Mouse (Mus musculus): ENCODE data around the gene Sec16a. TPM values are rescaled to one million over a fixed set of nuclear protein-coding genes. Genes with fewer than 3 reads are reported as not detected.

The Sec16a gene
- total RNA-seq (2017), result 62.1 and 65.5 TPM in 2 replicates

GRCm38 (mm10) chr2:26444946-26445665 is at the start of gene Sec16a:
TSS of gene Sec16a (minus strand) at chr2:26445216.
- ATAC-seq (ENCODE audit: extremely low read depth, insufficient number of reproducible peaks, low FRiP score, poor library complexity, severe bottlenecking), result peak; percentile 81

GRCm38 (mm10) chr2:26494396-26494795 is 49.4 kb upstream of the Sec16a start:
- no peak for ATAC-seq (ENCODE audit: extremely low read depth, insufficient number of reproducible peaks, low FRiP score, poor library complexity, severe bottlenecking)

GRCm38 (mm10) chr2:26493021-26493781 is 48.2 kb upstream of the Sec16a start:
- ATAC-seq (ENCODE audit: extremely low read depth, insufficient number of reproducible peaks, low FRiP score, poor library complexity, severe bottlenecking), result peak; percentile 39

GRCm38 (mm10) chr2:26490760-26491301 is 45.8 kb upstream of the Sec16a start:
- no peak for ATAC-seq (ENCODE audit: extremely low read depth, insufficient number of reproducible peaks, low FRiP score, poor library complexity, severe bottlenecking)

GRCm38 (mm10) chr2:26488535-26489135 is 43.6 kb upstream of the Sec16a start:
- ATAC-seq (ENCODE audit: extremely low read depth, insufficient number of reproducible peaks, low FRiP score, poor library complexity, severe bottlenecking), result no peak

- no peak for ATAC-seq (ENCODE audit: extremely low read depth, insufficient number of reproducible peaks, low FRiP score, poor library complexity, severe bottlenecking)
Measured at GRCm38 (mm10) chr2:26487322-26488021, 42.5 kb upstream of the Sec16a start.

GRCm38 (mm10) chr2:26486835-26487321 is 41.9 kb upstream of the Sec16a start:
- no peak for ATAC-seq (ENCODE audit: extremely low read depth, insufficient number of reproducible peaks, low FRiP score, poor library complexity, severe bottlenecking)

- no peak for ATAC-seq (ENCODE audit: extremely low read depth, insufficient number of reproducible peaks, low FRiP score, poor library complexity, severe bottlenecking)
Measured at GRCm38 (mm10) chr2:26486264-26486810, 41.3 kb upstream of the Sec16a start.

- no peak for ATAC-seq (ENCODE audit: extremely low read depth, insufficient number of reproducible peaks, low FRiP score, poor library complexity, severe bottlenecking)
Measured at GRCm38 (mm10) chr2:26485710-26486109, 40.7 kb upstream of the Sec16a start.

- ATAC-seq (ENCODE audit: extremely low read depth, insufficient number of reproducible peaks, low FRiP score, poor library complexity, severe bottlenecking), result no peak
Measured at GRCm38 (mm10) chr2:26485278-26485677, 40.3 kb upstream of the Sec16a start.

GRCm38 (mm10) chr2:26484169-26484568 is 39.2 kb upstream of the Sec16a start:
- ATAC-seq (ENCODE audit: extremely low read depth, insufficient number of reproducible peaks, low FRiP score, poor library complexity, severe bottlenecking), result no peak

GRCm38 (mm10) chr2:26483230-26483869 is 38.3 kb upstream of the Sec16a start:
- peak; percentile 62 for ATAC-seq (ENCODE audit: extremely low read depth, insufficient number of reproducible peaks, low FRiP score, poor library complexity, severe bottlenecking)

GRCm38 (mm10) chr2:26482824-26483223 is 37.8 kb upstream of the Sec16a start:
- ATAC-seq (ENCODE audit: extremely low read depth, insufficient number of reproducible peaks, low FRiP score, poor library complexity, severe bottlenecking), result no peak

- no peak for ATAC-seq (ENCODE audit: extremely low read depth, insufficient number of reproducible peaks, low FRiP score, poor library complexity, severe bottlenecking)
Measured at GRCm38 (mm10) chr2:26481724-26482495, 36.9 kb upstream of the Sec16a start.

- no peak for ATAC-seq (ENCODE audit: extremely low read depth, insufficient number of reproducible peaks, low FRiP score, poor library complexity, severe bottlenecking)
Measured at GRCm38 (mm10) chr2:26480911-26481310, 35.9 kb upstream of the Sec16a start.

GRCm38 (mm10) chr2:26478685-26479205 is 33.7 kb upstream of the Sec16a start:
- ATAC-seq (ENCODE audit: extremely low read depth, insufficient number of reproducible peaks, low FRiP score, poor library complexity, severe bottlenecking), result no peak

- no peak for ATAC-seq (ENCODE audit: extremely low read depth, insufficient number of reproducible peaks, low FRiP score, poor library complexity, severe bottlenecking)
Measured at GRCm38 (mm10) chr2:26477911-26478310, 32.9 kb upstream of the Sec16a start.
